Mouse (Mus musculus) neural tube, embryonic 15.5 days (tissue): ENCODE measurements around the gene Rai1. TPM values are rescaled to one million over a fixed set of nuclear protein-coding genes. Genes with fewer than 3 reads are reported as not detected.

Experiments used
- ATAC-seq: fragments of 200-750 bp; cut with Nextera tagmentation; 2 replicates; pipeline ENCODE4 v1.8.0; 2017; ENCODE audit warnings: mild to moderate bottlenecking, moderate TSS enrichment, moderate library complexity; ENCODE audit not compliant: low FRiP score
- H3K27ac ChIP-seq: fragments of 300-500 bp; sonication (generic); replicated peaks from 2 replicates; pipeline ENCODE4 v1.5.1; 2015; ENCODE audit warnings: mild to moderate bottlenecking, inconsistent platforms
- H3K27me3 ChIP-seq: fragments of 300-500 bp; sonication (generic); replicated peaks from 2 replicates; pipeline ENCODE4 v1.6.1; 2015; ENCODE audit warnings: inconsistent platforms
- H3K36me3 ChIP-seq: fragments of 300-500 bp; sonication (generic); 2 replicates; pipeline ENCODE4 v1.6.1; 2015; ENCODE audit warnings: inconsistent platforms
- H3K4me1 ChIP-seq: fragments of 300-500 bp; sonication (generic); 2 replicates; pipeline ENCODE4 v1.6.1; 2015; ENCODE audit warnings: inconsistent platforms
- H3K4me2 ChIP-seq: fragments of 300-500 bp; sonication (generic); 2 replicates; pipeline ENCODE4 v1.6.1; 2015; ENCODE audit warnings: inconsistent platforms, mild to moderate bottlenecking, moderate library complexity
- H3K4me3 ChIP-seq: fragments of 300-500 bp; sonication (generic); replicated peaks from 2 replicates; pipeline ENCODE4 v1.5.1; 2015; ENCODE audit warnings: mild to moderate bottlenecking, inconsistent platforms
- H3K9ac ChIP-seq: fragments of 300-500 bp; sonication (generic); replicated peaks from 2 replicates; pipeline ENCODE4 v1.6.1; 2015; ENCODE audit warnings: mild to moderate bottlenecking, inconsistent platforms
- H3K9me3 ChIP-seq: fragments of 300-500 bp; sonication (generic); replicated peaks from 2 replicates; pipeline ENCODE4 v1.6.1; 2016; ENCODE audit warnings: inconsistent platforms
- WGBS: fragments of 180-500 bp; shearing (Covaris S2); methylation state at CpG from one replicate; pipeline ENCODE4 v1.1.7; 2015; ENCODE audit warnings: mixed read lengths; 5-methylcytosine and 5-hydroxymethylcytosine counted together
- polyA plus RNA-seq: library from polyadenylated mRNA; unstranded; fragments of >200 nt; fragmentation: Nextera tagmentation; extraction: Ambion mirVana; gene quantifications from 2 replicates; pipeline ENCODE4 v1.2.1, GENCODE M21; 2015

Rai1 gene
- polyA plus RNA-seq, 1 experiment from 2014 or later = 27.4 TPM

GRCm38 (mm10) chr11:60099555-60100186 is 5.1 kb upstream of the Rai1 start:
- peaks cover 22% of the 10 kb centered on the region for H3K4me1 ChIP-seq
- no peak overlapping the region for H3K4me2 ChIP-seq
- no peak overlapping the region for H3K27ac ChIP-seq
- no peaks in the 10 kb centered on the region for H3K27me3 ChIP-seq
- ATAC-seq = no peak
- no peak overlapping the region for H3K4me3 ChIP-seq
- H3K9ac ChIP-seq = no peak overlapping the region
- 79% methylated on average over 8 of the region's 8 CpGs for WGBS
- H3K36me3 ChIP-seq = no peaks in the 10 kb centered on the region
- H3K9me3 ChIP-seq = no peaks in the 10 kb centered on the region

DNA sequence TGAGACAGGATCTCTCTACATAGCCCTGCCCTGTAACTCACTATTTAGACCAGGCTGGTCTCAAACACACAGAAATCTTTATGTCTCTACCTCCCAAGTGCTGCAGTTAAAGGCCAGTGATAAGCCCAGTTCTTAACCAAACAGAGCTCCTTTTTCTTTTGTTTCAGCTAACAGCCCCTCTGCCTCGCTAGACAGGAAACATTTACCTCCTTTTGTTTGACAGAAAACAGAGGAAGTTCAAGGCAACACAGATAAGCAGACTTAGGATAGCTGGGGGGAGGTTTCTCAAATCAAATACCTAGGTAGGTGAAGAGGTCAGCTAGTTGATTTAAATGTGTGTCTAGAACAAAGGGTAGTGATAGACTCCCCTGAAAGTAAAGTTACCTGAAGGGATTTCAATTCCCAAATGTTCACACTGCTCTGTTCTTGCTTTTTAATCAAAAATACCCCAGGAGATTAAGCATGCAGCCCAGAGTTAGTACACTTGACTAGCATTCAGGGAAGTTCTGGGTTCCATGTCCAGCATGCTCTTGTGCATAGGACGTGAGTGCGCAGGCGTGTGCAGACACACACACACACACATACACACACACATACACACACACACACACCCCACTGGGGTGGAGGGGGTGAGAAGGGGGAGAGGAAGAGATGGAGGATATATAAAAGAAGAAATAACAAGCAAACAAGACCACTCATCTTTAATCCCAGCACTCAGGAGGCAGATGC is 3.8 kb upstream of the Rai1 start:
- Histone ChIP-seq H3K4me2 (no peak overlapping the region), H3K9ac (no peak overlapping the region), H3K4me1 (peaks cover 10% of the 10 kb centered on the region), H3K9me3 (no peaks in the 10 kb centered on the region), H3K27me3 (no peaks in the 10 kb centered on the region), H3K27ac (no peak overlapping the region), H3K4me3 (no peak overlapping the region), H3K36me3 (no peaks in the 10 kb centered on the region)
- WGBS = 80% methylated on average over 4 of the region's 4 CpGs
- ATAC-seq = no peak

DNA sequence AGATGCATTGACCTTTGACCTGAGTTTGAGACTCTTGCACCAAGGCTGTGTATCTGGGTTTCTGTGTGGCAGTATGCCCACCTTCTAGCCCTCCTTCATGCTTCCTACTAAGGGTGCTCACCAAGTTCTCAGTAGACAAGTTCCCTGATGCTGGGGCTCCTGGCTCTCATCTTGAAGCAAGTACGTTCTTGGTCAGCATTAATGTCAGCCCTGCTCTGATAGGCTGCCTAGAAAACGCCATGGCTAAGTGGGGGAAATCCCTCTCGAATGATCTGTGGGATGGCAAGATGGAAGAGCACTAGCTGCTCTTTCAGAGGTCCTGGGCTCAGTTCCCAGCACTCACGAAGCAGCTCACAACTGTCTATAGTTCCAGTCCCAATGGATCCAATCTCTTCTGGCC is 2.8 kb upstream of the Rai1 start:
- H3K36me3 ChIP-seq = no peaks in the 10 kb centered on the region
- ATAC-seq = no peak
- H3K4me3 ChIP-seq = no peak overlapping the region
- no peak overlapping the region for H3K27ac ChIP-seq
- H3K27me3 ChIP-seq = no peaks in the 10 kb centered on the region
- H3K9me3 ChIP-seq = no peaks in the 10 kb centered on the region
- no peak overlapping the region for H3K4me2 ChIP-seq
- H3K9ac ChIP-seq = no peak overlapping the region
- WGBS = 89% methylated on average over 4 of the region's 4 CpGs
- H3K4me1 ChIP-seq = peaks cover 18% of the 10 kb centered on the region

- no peak overlapping the region for H3K9ac ChIP-seq
- WGBS = 80% methylated on average over 6 of the region's 6 CpGs
- H3K4me1 ChIP-seq = peaks cover 25% of the 10 kb centered on the region
- no peak overlapping the region for H3K4me3 ChIP-seq
- no peaks in the 10 kb centered on the region for H3K9me3 ChIP-seq
- H3K36me3 ChIP-seq = no peaks in the 10 kb centered on the region
- no peak overlapping the region for H3K4me2 ChIP-seq
- no peaks in the 10 kb centered on the region for H3K27me3 ChIP-seq
- no peak overlapping the region for H3K27ac ChIP-seq
- no peak for ATAC-seq
Observed at GRCm38 (mm10) chr11:60102664-60103063, 2.1 kb upstream of the Rai1 start.

DNA sequence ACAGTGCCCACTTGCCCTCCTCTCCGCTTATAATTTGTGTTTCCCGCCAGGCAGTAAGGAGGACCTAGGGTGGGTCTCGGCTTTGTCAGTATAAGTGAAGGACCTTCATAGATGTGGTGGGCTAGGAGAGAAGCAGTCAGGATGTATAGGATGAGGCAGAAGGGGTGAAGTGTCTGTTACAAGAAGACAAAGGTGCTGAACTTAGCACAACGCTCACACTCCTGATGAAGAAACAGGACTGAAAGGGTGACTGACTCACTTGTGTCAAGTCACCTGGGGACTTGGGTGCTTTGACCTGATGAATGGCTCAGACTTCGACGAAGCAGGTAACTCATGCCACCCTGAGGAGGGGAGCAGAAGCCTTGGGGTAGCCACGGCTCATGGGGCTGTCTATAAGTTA is 1.2 kb upstream of the Rai1 start:
- ATAC-seq = no peak
- Histone ChIP-seq H3K9ac (no peak overlapping the region), H3K9me3 (no peaks in the 10 kb centered on the region), H3K27ac (no peak overlapping the region), H3K36me3 (no peaks in the 10 kb centered on the region), H3K4me3 (no peak overlapping the region), H3K4me1 (peaks cover 34% of the 10 kb centered on the region), H3K4me2 (no peak overlapping the region), H3K27me3 (no peaks in the 10 kb centered on the region)
- 93% methylated on average over 7 of the region's 7 CpGs for WGBS

- Histone ChIP-seq H3K9me3 (no peaks in the 10 kb centered on the region), H3K4me1 (peaks cover 53% of the 10 kb centered on the region), H3K9ac (peak overlapping the region; percentile 100), H3K27ac (peak overlapping the region; percentile 96), H3K36me3 (no peaks in the 10 kb centered on the region), H3K27me3 (no peaks in the 10 kb centered on the region), H3K4me3 (peak overlapping the region; percentile 92), H3K4me2 (peak overlapping the region; percentile 84)
- peak; percentile 51 for ATAC-seq
- under 1% methylated on average over 88 of the region's 88 CpGs for WGBS
Observed at GRCm38 (mm10) chr11:60105593-60106542, 1.1 kb downstream of the Rai1 start.

DNA sequence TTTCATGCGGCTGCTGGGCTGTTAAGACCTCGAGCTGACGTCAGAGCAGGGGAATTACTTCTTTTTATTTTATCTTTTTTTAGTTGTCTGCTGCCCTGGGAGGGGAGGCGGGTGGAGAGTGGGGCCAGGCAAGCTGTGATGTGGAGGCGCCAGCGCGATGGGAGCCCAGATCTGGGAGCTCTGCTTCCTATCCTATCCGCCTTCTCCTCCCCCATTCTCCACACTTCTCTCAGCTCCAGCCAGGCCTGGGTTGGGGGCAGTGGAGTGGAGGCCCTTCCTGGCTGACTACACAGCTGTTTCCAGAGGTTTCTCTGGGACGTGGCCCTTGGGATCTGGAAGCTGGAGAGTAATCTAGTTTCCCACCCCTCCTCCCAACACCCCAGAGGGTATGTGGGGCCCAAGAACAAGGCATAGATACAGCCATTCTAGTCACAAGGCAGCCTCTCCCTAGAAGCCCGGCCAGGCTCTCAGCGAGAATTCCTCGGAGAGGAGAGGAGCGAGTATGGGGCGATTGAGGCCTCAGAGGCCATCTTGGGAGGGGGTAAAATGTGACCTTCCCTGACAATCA is 1.8 kb downstream of the Rai1 start:
- WGBS = under 1% methylated on average over 14 of the region's 14 CpGs
- peaks cover 60% of the 10 kb centered on the region for H3K4me1 ChIP-seq

DNA sequence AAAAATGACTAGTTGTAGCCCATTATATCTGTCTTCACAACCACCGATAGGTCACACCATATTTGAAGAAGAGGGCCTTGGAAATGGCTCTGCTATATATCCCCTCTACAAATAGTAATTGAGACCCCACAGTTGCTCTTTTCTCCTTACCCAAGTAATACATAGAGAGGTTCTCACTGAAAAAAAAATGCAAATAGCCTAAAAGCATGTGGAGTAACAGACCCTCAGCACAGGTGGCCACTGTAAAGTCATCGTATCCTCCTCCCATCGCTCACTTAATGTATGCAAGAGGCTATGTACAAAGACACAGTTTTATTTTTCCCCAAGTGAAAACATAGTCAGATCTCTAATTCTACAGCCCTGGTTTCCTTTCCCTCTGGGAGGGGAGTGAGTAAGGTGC is 2.6 kb downstream of the Rai1 start:
- peak overlapping the region; percentile 96 for H3K27ac ChIP-seq
- H3K4me2 ChIP-seq = peak overlapping the region; percentile 84
- WGBS = 63% methylated on average over 3 of the region's 3 CpGs
- H3K4me1 ChIP-seq = peaks cover 69% of the 10 kb centered on the region
- no peaks in the 10 kb centered on the region for H3K9me3 ChIP-seq
- ATAC-seq = no peak
- H3K9ac ChIP-seq = 0 out of 2 replicates have a peak overlapping the region, but pooled peaks have one; percentile 14
- H3K27me3 ChIP-seq = no peaks in the 10 kb centered on the region
- H3K4me3 ChIP-seq = no peak overlapping the region
- H3K36me3 ChIP-seq = no peaks in the 10 kb centered on the region

More for the DNA sequence above, 1.8 kb downstream of the Rai1 start:
- H3K4me2 ChIP-seq = peak overlapping the region; percentile 84
- H3K4me3 ChIP-seq = peak overlapping the region; percentile 92
- H3K9me3 ChIP-seq = no peaks in the 10 kb centered on the region
- ATAC-seq = peak; percentile 14
- no peaks in the 10 kb centered on the region for H3K36me3 ChIP-seq
- H3K27me3 ChIP-seq = no peaks in the 10 kb centered on the region
- peak overlapping the region; percentile 100 for H3K9ac ChIP-seq
- peak overlapping the region; percentile 96 for H3K27ac ChIP-seq

- Histone ChIP-seq H3K9ac (0 out of 2 replicates have a peak overlapping the region, but pooled peaks have one; percentile 20), H3K4me1 (peaks cover 77% of the 10 kb centered on the region), H3K27me3 (no peaks in the 10 kb centered on the region), H3K4me2 (peak overlapping the region; percentile 3; the same call in 1 of the 2 replicates), H3K9me3 (no peaks in the 10 kb centered on the region), H3K27ac (peak overlapping the region; percentile 96), H3K36me3 (no peaks in the 10 kb centered on the region), H3K4me3 (0 out of 2 replicates have a peak overlapping the region, but pooled peaks have one; percentile 6)
- ATAC-seq = no peak
- 46% methylated on average over 5 of the region's 5 CpGs for WGBS
Observed at GRCm38 (mm10) chr11:60108631-60109172, 3.9 kb downstream of the Rai1 start.

DNA sequence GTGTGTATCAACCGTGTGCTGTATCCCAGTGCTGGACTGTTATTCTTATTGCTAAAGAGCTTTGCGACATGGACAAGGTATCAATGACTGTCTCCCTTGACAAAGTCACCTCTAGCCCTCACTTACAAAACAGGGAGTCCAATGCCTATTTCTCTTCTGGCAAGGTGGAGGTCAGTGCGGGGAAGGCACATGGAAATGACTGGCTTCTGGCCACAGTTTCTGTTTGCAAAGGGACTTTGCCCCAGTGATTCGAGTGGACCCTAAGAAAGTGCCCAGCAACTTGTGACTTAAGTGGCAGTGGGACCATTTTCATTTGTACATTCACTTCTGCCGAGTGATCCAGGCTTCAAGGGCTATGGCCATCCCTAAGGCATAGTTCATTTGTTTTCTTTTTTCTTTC is 5.6 kb downstream of the Rai1 start:
- no peaks in the 10 kb centered on the region for H3K9me3 ChIP-seq
- H3K4me2 ChIP-seq = no peak overlapping the region
- no peaks in the 10 kb centered on the region for H3K36me3 ChIP-seq
- no peak overlapping the region for H3K4me3 ChIP-seq
- H3K27ac ChIP-seq = no peak overlapping the region
- WGBS = 72% methylated on average over 5 of the region's 5 CpGs
- H3K4me1 ChIP-seq = peaks cover 87% of the 10 kb centered on the region
- H3K9ac ChIP-seq = no peak overlapping the region
- ATAC-seq = no peak
- no peaks in the 10 kb centered on the region for H3K27me3 ChIP-seq

DNA sequence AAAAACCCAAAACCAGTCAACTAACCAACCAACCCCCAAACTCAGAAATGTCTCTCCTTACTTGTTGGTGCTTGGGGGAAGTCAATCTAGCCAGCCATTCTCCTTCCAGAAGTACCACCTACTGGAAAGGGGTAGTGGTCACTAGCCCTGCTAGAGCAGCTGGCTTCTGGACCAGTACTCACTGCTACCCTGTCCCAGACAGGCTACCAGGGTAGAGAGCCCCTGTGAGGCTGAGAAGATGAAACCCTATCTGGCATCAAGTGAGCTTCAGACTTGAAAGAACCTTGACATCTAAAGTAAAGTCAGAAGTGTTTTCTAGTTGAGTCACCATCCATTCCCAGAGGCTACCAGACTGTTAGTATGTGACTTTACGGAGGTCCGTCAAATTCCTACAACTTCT is 6.8 kb downstream of the Rai1 start:
- no peak for ATAC-seq
- H3K27me3 ChIP-seq = no peaks in the 10 kb centered on the region
- 98% methylated on average over 2 of the region's 2 CpGs for WGBS
- no peak overlapping the region for H3K27ac ChIP-seq
- H3K4me1 ChIP-seq = peaks cover 92% of the 10 kb centered on the region
- no peaks in the 10 kb centered on the region for H3K36me3 ChIP-seq
- no peaks in the 10 kb centered on the region for H3K9me3 ChIP-seq
- no peak overlapping the region for H3K4me3 ChIP-seq
- no peak overlapping the region for H3K4me2 ChIP-seq
- no peak overlapping the region for H3K9ac ChIP-seq
